Mouse (Mus musculus): Measurements from ENCODE around the gene Smyd5.

The Smyd5 gene

DNA sequence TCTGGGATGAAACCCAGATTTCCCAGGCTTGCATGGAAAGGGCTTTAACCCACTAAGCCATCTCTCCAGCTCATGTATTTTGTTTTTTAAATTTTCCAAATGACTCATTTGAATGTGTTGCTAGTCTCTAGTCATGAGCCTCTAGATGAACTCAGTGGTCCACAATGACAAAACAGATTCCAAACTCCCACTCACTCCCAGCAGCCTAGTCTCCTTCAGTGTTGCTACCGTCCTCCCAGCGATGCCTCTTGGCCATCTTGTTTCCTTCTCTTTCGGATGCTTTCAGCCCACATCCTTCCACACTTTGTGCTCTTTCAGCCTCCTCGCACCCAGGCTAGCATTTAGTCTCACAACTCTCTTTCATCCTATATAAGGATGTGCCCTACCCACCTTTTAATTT lies 58.5 kb downstream of the Smyd5 start:
- DNase-seq (ENCODE audit: extremely low read depth, low read depth, low spot score): no peak

DNA sequence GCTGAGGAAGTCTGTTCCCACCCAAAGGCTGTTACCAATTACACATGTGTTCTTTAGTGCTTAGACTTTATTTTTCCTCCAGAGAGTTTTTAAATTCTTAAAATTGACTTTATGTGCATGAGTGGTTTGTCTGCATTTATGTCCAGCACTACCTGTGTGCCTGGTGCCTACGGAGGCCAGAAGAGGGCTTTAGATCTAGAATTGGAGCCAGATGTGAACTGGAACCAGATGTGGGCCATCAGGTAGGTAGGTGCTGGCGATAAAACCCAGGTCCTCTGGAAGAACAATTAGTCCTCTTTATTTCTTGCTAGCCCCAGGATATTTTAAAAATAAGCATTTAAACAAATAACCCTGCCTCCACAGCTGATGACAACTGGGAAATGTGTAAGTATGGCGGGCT lies 59.8 kb downstream of the Smyd5 start:
- DNase-seq (ENCODE audit: extremely low read depth, low read depth, low spot score): no peak
